Mouse (Mus musculus) brain, adult 10 weeks (tissue): Measurements from ENCODE around the gene Rere. TPM values are rescaled to one million over a fixed set of nuclear protein-coding genes. Genes with fewer than 3 reads are reported as not detected.

Experiments used
- polyA plus RNA-seq: library from polyadenylated mRNA; stranded (reverse); fragments of 350-450 nt; fragmentation: Illumina TruSeq; extraction: RNeasy Lipid Tissue Mini Kit (QIAGEN cat#74804); gene quantifications from one replicate; pipeline ENCODE4 v1.2.3, GENCODE M21; 2015; ENCODE audit warnings: low read depth, low replicate concordance

Gene Rere
- polyA plus RNA-seq = 47.1 TPM

GRCm38 (mm10) chr4:150281018-150281761, at the start of gene Rere:
Gene Rere (plus strand): TSS chr4:150281646.

DNA sequence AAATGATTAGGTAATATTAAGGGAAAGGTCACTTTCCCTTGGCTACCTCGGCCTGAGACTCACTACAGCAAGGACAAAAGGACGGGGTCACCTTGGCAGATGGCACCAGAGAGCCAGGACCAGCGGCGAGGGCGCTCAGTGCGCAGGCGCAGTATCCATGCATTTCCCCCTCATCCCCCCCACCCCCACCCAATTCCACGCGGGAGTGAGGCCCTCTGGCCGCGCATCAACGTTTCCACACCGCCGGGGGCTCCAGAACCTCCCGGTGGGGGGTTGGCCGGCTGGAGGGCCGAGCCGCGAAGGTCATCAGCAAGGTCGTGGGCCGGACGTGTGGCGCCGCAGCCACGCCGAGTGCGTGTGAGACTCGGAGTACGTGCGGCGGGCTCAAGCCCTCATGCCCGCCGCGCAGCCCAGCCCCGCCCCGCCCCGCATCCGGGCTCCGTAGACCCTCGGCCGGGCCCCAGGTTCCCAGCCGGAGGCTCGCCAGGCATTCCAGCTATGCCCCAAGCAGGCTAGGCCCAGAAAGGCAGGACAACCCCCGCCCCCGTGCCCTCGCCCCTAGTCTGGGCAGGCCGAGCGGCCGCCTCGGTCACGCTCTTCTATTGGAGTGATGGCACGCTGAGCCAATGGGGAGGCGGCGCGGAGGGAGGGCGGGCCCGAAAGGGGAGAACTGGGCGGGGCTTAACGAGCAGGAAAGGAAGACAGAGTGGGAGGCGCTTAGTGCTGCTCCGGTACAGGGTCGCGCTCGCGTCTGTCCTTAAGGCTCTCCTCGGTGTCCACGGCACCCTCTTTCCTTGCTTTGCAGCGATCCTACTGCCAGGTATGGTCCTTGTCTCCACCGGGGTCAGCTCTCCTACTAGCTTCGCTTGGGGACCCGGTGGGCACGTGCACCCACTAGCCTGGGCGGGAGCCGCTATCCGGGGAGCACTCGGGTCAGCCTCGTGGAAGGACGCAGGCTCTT, 44.6 kb upstream of the Rere start, which contains the start of gene Eno1:
Gene Eno1 (plus strand): TSS at position 201 of the 961 bp plus-strand sequence.

DNA sequence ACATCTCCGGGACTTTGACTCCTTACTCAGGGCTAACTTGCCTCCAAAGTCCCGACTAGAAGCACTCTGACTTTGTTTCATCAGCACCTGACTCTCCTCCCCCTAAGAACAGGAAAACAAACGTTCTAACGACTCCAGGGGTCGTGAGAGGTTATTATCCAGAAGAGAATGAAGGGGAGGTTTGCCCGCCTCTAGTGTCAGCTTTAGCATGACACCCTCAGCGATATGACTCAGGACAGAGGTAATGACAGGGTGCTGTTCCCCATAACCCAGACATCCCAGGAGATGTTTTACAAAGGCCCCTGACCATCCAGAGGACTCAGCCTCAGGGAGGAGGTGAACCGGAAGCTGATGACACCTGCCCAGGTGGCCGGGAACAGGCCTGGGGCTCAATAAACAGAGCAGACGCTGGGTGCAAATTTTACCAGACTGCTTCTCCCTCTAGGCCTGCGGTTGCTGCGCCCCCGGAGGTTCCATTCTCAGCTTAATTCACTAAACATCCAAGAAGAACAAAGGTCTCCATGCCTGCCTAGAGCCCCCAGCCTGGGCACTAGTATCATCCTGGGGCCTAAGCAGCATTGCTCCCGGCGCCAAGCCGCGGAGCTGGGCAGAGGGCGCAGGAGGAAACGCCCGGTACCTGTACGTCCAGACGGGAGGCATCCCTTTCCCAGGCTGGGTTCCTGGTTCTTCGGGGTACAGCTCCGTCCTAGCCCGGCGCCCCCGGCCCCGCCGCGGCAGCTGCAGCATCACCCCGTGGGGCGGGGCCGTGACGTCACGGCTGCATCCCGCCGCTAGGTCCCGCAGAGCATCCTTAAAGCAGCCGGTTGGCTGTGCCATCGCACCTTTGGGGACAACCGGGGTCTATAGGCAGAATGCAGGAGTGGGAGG, 370.2 kb downstream of the Rere start, which contains the start of gene Slc45a1:
Gene Slc45a1 (minus strand): TSS at position 785 of the 888 bp plus-strand sequence.

Other genes with a start within 250 kb of the Rere start
- gene Gpr157, start 194.3 kb upstream of the Rere start, polyA plus RNA-seq = 1.3 TPM
- gene Slc2a5, start 162.4 kb upstream of the Rere start, polyA plus RNA-seq = 5.9 TPM
- gene Slc2a7, start 132.7 kb upstream of the Rere start, polyA plus RNA-seq = not detected
- gene Car6, start 80.3 kb upstream of the Rere start, polyA plus RNA-seq = not detected
- 966 TPM for gene Eno1, start 44.9 kb upstream of the Rere start, polyA plus RNA-seq